Mouse (Mus musculus) right cerebral cortex, postnatal 10 days (tissue): ENCODE measurements around the gene Arcn1.
A peak's percentile ranks its signal among the peaks of the same experiment; 100 is the strongest.
"Not testable (repeated sequence)": the region's sequence is repeated elsewhere in the genome, so short reads cannot be mapped to it uniquely, and the experiment has no call there.

Experiments used
- DNase-seq, 2 experiments: peaks; one replicate each; pipeline ENCODE4 v3.0.0; 2021; ENCODE audit warnings: low spot score in 2 of 2

Arcn1 gene

GRCm38 (mm10) chr9:44767101-44768028 is at the start of gene Arcn1, which contains the start of gene Ift46:
Gene Arcn1, minus strand, starts transcription at chr9:44767845.
Gene Ift46, plus strand, starts transcription at chr9:44767908.
- DNase-seq = peak; percentile 89

- no peak for DNase-seq
Measured at GRCm38 (mm10) chr9:44814179-44814578, 46.5 kb upstream of the Arcn1 start.

- no peak for DNase-seq
Measured at GRCm38 (mm10) chr9:44810316-44810715, 42.7 kb upstream of the Arcn1 start.

GRCm38 (mm10) chr9:44807778-44808177 is 40.1 kb upstream of the Arcn1 start:
- no peak for DNase-seq

- no peak for DNase-seq
Measured at GRCm38 (mm10) chr9:44807141-44807540, 39.5 kb upstream of the Arcn1 start.

- DNase-seq = no peak
Measured at GRCm38 (mm10) chr9:44805536-44805935, 37.9 kb upstream of the Arcn1 start.

- DNase-seq = no peak
Measured at GRCm38 (mm10) chr9:44804678-44805077, 37.0 kb upstream of the Arcn1 start.

GRCm38 (mm10) chr9:44802808-44803450 is 35.3 kb upstream of the Arcn1 start, which contains the start of gene Ttc36:
Gene Ttc36, minus strand, starts transcription at chr9:44803072.
- DNase-seq = no peak

- no peak for DNase-seq
Measured at GRCm38 (mm10) chr9:44801669-44802068, 34.0 kb upstream of the Arcn1 start.

- no peak for DNase-seq
Measured at GRCm38 (mm10) chr9:44799958-44800324, 32.3 kb upstream of the Arcn1 start.

- peak; percentile 93 to 95 for DNase-seq
Measured at GRCm38 (mm10) chr9:44799102-44799957, 31.7 kb upstream of the Arcn1 start, which contains the start of gene Tmem25. Gene Tmem25, minus strand, starts transcription at chr9:44799307.

- no peak for DNase-seq
Measured at GRCm38 (mm10) chr9:44798298-44798697, 30.7 kb upstream of the Arcn1 start.

- DNase-seq = no peak
Measured at GRCm38 (mm10) chr9:44792842-44793241, 25.2 kb upstream of the Arcn1 start.

GRCm38 (mm10) chr9:44772750-44773651 is 5.4 kb upstream of the Arcn1 start:
- peak; percentile 96 for DNase-seq

GRCm38 (mm10) chr9:44772392-44772749 is 4.7 kb upstream of the Arcn1 start:
- no peak for DNase-seq

GRCm38 (mm10) chr9:44771376-44771775 is 3.7 kb upstream of the Arcn1 start:
- DNase-seq = no peak

GRCm38 (mm10) chr9:44768029-44768394 is 367 bp upstream of the Arcn1 start:
- DNase-seq = not testable (repeated sequence)

GRCm38 (mm10) chr9:44760873-44761272 is 6.8 kb downstream of the Arcn1 start:
- DNase-seq = no peak

GRCm38 (mm10) chr9:44748473-44748872 is 19.2 kb downstream of the Arcn1 start:
- DNase-seq = no peak

GRCm38 (mm10) chr9:44747341-44747740 is 20.3 kb downstream of the Arcn1 start:
- no peak for DNase-seq

GRCm38 (mm10) chr9:44746666-44747065 is 21.0 kb downstream of the Arcn1 start:
- no peak for DNase-seq
